Mouse (Mus musculus) heart, adult 9 months (tissue): ENCODE measurements at regions not wholly inside any gene's neighbourhood (a gene's known extent, or its start where the extent isn't known, plus 50 kb on each side); places are given as distances from the start of the nearest gene placed in this dataset.
"Not testable (repeated sequence)": the region's sequence is repeated elsewhere in the genome, so short reads cannot be mapped to it uniquely, and the experiment has no call there.

Experiments
- DNase-seq, 2 experiments: peaks; one replicate each; pipeline ENCODE4 v3.0.0; 2022; ENCODE audit warnings: low spot score in 2 of 2

DNA sequence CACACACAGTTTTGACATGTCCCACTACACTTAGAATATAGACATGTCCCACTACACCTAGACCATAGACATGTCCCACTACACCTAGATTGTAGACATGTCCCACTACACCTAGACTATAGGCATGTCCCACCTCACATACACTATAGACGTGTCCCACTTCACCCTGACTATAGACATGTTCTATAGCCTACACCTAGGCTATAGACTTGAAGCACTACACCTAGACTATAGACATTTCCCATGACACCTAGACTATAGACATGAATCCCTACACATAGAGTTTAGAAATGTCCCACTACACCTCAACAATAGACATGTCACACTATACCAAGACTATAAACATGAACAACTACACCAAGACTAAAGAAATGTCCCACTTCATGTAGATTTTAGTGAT, 2580.9 kb downstream of the Gm37988 start:
- DNase-seq, result no peak

DNA sequence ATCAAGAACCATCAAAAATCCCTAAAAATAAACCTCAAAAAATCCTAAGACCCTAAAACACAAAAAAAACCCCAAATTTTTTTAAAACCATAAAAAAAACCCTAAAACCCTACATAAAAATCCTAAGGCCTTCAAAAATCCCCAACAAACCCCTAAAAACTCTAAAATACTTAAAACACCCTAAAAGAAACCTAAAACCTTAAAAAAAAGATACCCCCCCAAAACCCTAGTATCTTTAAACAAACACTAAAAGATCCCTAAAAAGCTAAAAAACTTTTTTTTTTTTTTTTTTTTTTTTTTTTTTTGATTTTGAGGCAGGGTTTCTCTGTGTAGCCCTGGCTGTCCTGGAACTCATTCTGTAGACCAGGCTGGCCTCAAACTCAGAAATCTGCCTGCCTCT, 2585.8 kb downstream of the Gm37988 start:
- no peak for DNase-seq

- DNase-seq, result no peak
Observed at GRCm38 (mm10) chr1:7394161-7394560, 2586.5 kb downstream of the Gm37988 start.

DNA sequence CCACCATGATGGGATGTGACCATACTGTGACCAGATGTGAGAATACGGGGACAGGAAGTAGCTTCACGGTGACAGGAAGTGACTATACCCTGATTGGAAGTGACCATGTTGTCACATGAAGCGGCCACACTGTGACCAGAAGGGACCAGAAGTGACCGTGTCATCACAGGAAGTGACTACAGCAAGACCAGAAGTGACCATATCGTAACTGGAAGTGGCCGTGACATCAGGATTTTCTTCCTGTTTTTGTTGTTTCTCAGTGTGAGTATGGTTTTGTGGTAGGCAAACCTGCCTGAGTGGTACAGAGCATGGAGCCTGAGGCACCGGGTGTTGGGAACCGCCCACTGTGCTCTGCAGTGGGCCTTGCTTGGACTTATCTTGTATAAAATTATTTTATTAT, 2587.8 kb downstream of the Gm37988 start:
- DNase-seq, result peak in 1 of 2 experiments; percentile 2

- DNase-seq, result peak; percentile 2 to 8
Observed at GRCm38 (mm10) chr1:7396867-7397806, 2589.4 kb downstream of the Gm37988 start.

GRCm38 (mm10) chr1:7397807-7398446, 2590.2 kb downstream of the Gm37988 start:
- peak; percentile 95 to 97 for DNase-seq

- DNase-seq, result no peak
Observed at GRCm38 (mm10) chr1:7398678-7399218, 2591.1 kb downstream of the Gm37988 start.

DNA sequence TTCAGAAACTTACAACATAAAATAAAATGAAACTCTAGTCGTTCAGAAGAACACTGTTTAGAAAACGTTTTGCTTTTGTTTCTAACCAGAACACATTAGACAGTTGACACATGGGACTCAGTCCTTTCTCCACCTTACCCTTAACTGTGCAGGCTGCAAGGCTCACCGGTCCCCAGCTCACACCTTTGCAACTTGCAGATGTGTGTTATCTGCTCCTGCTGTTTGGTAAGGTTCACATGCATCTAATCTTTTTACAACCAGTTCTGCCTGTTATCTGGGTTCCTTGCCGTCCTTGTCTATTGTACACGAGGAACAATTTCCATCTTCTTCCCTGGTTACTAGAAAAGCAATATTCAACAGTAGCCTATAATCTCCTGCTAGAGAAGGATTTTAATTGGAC, 2598.0 kb downstream of the Gm37988 start:
- not testable (repeated sequence) for DNase-seq

- no peak for DNase-seq
Observed at GRCm38 (mm10) chr1:7414444-7414843, 2606.8 kb downstream of the Gm37988 start.

DNA sequence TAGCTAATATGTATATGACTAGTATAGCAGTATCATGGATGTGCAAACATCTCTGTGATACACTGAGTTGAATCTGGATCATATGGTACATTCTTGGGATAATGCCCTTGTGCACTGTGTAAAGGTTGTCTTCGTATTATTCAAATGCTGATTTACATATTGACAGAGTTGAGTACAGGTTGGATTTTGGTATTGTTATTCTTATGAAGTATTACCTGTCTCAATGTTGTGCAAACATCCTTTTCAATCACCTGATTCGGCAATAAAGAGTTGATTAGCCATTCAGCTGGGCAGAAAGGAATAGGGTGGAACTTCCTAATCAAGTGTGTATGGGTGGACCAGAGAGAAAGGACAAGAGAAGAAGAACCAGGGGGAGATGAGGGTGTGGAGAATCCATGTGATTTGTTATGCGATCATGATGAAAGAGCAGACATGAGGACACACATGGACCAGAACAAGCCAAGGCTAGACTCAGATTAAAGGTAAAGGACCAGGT, 2644.0 kb downstream of the Gm37988 start:
- no peak for DNase-seq

DNA sequence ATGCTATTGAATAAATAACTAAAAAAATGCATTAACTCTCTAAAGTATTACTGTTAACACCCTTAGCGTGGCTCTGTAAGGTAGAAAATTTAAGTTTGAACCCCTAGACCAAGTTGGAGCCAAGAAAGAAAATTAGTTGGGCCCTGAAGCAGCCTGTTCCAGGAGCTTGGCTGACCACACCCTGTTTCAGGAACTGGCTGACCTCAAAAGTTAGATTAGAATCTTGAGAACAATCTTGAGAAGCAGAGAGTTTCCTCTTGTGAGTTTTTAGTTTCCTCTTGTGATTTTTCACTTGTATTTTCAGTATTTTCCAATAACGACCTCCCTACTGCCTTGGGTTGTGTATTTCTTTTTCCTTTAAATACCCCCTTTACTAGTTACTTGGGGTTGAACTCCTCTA, 2647.2 kb downstream of the Gm37988 start:
- DNase-seq, result no peak

GRCm38 (mm10) chr1:7457895-7458294, 2650.2 kb downstream of the Gm37988 start:
- no peak for DNase-seq

GRCm38 (mm10) chr1:7494096-7494495, 2686.4 kb downstream of the Gm37988 start:
- no peak for DNase-seq

DNA sequence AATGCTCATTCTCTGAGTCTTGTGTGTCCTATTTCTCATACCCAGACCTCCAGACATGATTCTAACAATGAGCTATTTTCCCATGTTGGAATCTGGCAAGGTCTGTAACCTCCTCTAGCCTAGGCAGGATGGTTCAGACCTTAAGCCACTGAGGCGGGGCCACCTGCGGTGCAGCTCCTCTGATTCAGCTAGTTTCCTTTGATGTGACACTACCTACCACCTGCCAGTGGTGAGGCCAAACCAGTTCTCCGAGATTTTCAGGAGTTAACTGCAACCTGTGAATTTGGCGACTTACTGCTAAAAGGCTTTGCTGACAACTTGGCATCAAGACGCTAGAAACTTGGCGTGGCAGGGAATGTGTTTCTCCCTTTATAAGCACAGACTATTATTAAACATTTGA, 2691.3 kb downstream of the Gm37988 start:
- no peak for DNase-seq

DNA sequence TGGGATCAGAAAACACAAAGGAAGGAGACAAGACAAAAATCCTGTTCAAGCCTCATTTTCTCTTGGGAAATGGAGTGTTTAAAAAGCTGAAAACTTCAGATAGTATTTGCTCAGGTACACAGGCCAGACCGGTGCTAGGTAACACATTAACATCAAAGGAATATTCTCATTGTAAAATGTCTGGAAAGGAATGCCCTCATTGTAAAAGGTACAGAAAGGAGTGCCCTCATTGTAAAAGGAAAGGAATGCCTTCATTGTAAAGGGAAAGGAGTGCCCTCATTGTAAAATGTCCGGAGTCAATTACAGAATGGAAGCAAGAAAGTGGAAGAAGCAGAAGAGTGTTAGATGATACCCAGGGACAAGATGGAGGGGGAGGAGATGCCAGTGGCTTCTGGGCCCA, 2694.7 kb downstream of the Gm37988 start:
- no peak for DNase-seq

DNA sequence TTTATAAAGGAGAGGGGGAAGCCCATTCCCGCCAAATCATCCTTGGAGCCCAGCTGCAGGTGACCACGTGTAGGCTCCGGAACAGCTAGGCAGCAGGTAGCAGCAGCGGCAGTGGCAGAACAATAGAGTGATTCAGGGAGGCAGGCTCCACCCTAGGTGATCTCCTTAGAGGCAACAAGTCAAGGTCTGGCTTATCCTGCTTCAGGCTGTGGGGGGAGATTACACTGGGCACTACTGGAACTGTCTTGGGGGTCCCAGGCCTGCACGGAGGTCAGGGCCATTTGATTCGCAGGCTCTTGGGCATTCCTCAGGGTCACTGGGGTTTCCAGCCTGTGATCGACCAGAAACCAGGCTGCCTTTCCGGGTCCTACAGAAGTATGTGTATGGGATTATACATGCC, 2711.1 kb downstream of the Gm37988 start:
- DNase-seq, result no peak

GRCm38 (mm10) chr1:7533506-7533905, 2725.8 kb downstream of the Gm37988 start:
- no peak for DNase-seq

DNA sequence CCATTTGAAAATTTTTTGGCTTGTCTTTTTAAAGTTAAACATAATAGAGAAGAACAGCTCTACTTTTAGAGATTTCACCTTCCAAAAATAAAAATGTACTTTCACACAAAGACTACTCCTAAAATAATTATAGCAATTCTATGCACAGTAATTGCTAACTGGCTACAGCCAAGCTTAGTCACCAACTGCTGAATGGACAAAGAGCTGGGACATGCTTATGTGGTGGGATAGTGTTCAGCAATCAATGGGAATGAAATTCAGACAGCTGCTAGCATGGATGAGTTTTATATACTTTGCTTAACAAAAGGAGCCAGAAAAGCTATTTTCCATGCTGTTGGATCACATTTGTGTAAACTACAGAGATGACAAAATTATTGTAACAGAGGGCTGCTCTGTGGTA, 2727.5 kb downstream of the Gm37988 start:
- DNase-seq, result no peak

DNA sequence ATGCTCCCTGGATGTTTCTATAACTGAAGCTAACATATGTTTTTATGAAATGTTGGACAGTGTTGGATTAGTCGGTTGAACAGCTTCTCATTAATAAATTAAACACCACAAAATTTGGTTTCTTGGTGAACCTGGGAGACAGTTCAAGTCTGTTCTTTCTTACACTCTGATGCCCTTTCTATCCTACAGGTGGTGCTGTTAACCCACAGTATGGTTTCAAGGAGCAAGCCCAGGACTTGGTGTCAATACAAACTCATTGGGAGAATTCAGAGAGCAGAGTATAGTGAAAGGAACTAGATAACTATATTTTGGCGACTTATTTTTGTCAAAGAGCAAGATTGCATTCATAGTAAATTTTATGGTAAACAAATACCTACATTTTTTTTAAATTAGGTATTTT, 2735.8 kb downstream of the Gm37988 start:
- no peak for DNase-seq

GRCm38 (mm10) chr1:7548261-7548660, 2740.6 kb downstream of the Gm37988 start:
- DNase-seq, result peak in 1 of 2 experiments; percentile 1

- DNase-seq, result no peak
Observed at GRCm38 (mm10) chr1:7574787-7575186, 2767.1 kb downstream of the Gm37988 start.

- DNase-seq, result no peak
Observed at GRCm38 (mm10) chr1:7586409-7586808, 2778.7 kb downstream of the Gm37988 start.

GRCm38 (mm10) chr1:7591327-7591726, 2783.6 kb downstream of the Gm37988 start:
- no peak for DNase-seq
